Mouse (Mus musculus) kidney, adult 2 months (tissue): Measurements from ENCODE around the gene Stard10.

Source experiments
- CTCF ChIP-seq: fragments of 200-500 bp; conservative IDR thresholded peaks from 2 replicates; pipeline ENCODE4 v1.5.1; 2011; ENCODE audit warnings: low read depth, mild to moderate bottlenecking, control low read depth, low read length, moderate library complexity, mixed read lengths; ENCODE audit not compliant: insufficient read depth, insufficient read length
- POLR2A ChIP-seq: fragments of 200-500 bp; IDR thresholded peaks from one replicate; pipeline ENCODE4 v1.6.1; 2011; ENCODE audit warnings: low read depth, low read length, control low read depth

GRCm38 (mm10) chr7:101344892-101345291 is 28.0 kb downstream of the Stard10 start:
- TF ChIP-seq CTCF = no peak
- TF ChIP-seq POLR2A = no peak
